In genomic region chr7:49923376-49923775, GRCm38 (mm10) we compare ENCODE assay signal across 8 mouse cellular contexts. TPM values are rescaled to one million over a fixed set of nuclear protein-coding genes. Genes with fewer than 3 reads are reported as not detected.
DNase-seq lines count a peak whose midpoint lies in the region; ATAC-seq lines count a peak whose summit lies in the region.

No protein-coding gene starts in this region.

- no peak overlapping the region for H3K4me3 ChIP-seq in hindbrain, embryonic 13.5 days

- under 1% methylated on average over 13 of the region's 13 CpGs for WGBS in hindbrain, embryonic 13.5 days

- H3K9me3 ChIP-seq in hindbrain, embryonic 13.5 days = no peaks in the 10 kb centered on the region

- H3K9ac ChIP-seq in hindbrain, embryonic 13.5 days = peak overlapping the region; percentile 47; the same call in 1 of the 2 replicates

- ATAC-seq in hindbrain, embryonic 13.5 days (ENCODE audit: low FRiP score) = peak; percentile 83

- peak; percentile 87 for DNase-seq in MN1 (ENCODE audit: low spot score)
- DNase-seq in cerebellum, adult 9-11 months = peak; percentile 75
- peak; percentile 69 to 82 for DNase-seq in frontal cortex, postnatal 14 days (ENCODE audit: low spot score in 2 of 2)
- peak; percentile 71 to 75 for DNase-seq in layer of hippocampus, postnatal 25 days (ENCODE audit: extremely low spot score in 1 of 2, low spot score in 1 of 2)
- peak; percentile 75 for DNase-seq in lung, postnatal 25 days (ENCODE audit: low spot score)
- peak; percentile 99 for DNase-seq in retina, embryonic 14.5 days (ENCODE audit: low spot score)
- DNase-seq in thymus, postnatal 36 days = peak; percentile 40 to 43

- H3K36me3 ChIP-seq in hindbrain, embryonic 13.5 days = peaks cover 8% of the 10 kb centered on the region

- peaks cover 32% of the 10 kb centered on the region for H3K27me3 ChIP-seq in hindbrain, embryonic 13.5 days

- peak overlapping the region; percentile 93 for H3K27ac ChIP-seq in hindbrain, embryonic 13.5 days

- peak overlapping the region; percentile 28 for H3K4me2 ChIP-seq in hindbrain, embryonic 13.5 days

- peaks cover 19% of the 10 kb centered on the region for H3K4me1 ChIP-seq in hindbrain, embryonic 13.5 days (replicated peaks)

RNA-seq across cellular contexts. Expression of gene Slc6a5, which starts 13.4 kb away (rescaled TPM):
- 12.5 and 13.0 TPM in 2 replicates for polyA plus RNA-seq in hindbrain, embryonic 13.5 days (2015; fragmentation: Nextera tagmentation; extraction: Ambion mirVana)
- under 1 TPM in 1 of 2 experiments, not detected in 1; 0.19 TPM for total RNA-seq in layer of hippocampus, postnatal 25 days (2021)

RNA-seq across cellular contexts. Expression of gene Nell1, which starts 51.3 kb away (rescaled TPM):
- polyA plus RNA-seq in hindbrain, embryonic 13.5 days (2015; fragmentation: Nextera tagmentation; extraction: Ambion mirVana) = 15.7 and 16.4 TPM in 2 replicates
- total RNA-seq in layer of hippocampus, postnatal 25 days (2021) = 10 to 100 TPM; 50.5 to 50.6 TPM

Comparison
In these comparisons a context has a peak if more than half of its experiments do, and no peak if none do; other contexts are left out.
1. DNase-seq: peak in every context shown above with its lines; median percentile 99 in retina, embryonic 14.5 days; 87 in MN1; 76 in frontal cortex, postnatal 14 days; 75 in cerebellum, adult 9-11 months; 75 in lung, postnatal 25 days; 73 in layer of hippocampus, postnatal 25 days; 42 in thymus, postnatal 36 days.